Mouse (Mus musculus) small intestine, adult 2 months (tissue): ENCODE results near the gene Pepd.

ENCODE experiments used
- CTCF ChIP-seq: fragments of 200-500 bp; IDR thresholded peaks from 2 replicates; pipeline ENCODE4 v1.5.1; 2012; ENCODE audit warnings: low read depth, mild to moderate bottlenecking, control low read depth, inconsistent platforms, low read length, moderate library complexity, mixed read lengths; ENCODE audit not compliant: insufficient replicate concordance, insufficient read length; ENCODE audit errors: extremely low read depth
- POLR2A ChIP-seq: fragments of 200-500 bp; IDR thresholded peaks from 2 replicates; pipeline ENCODE4 v1.6.1; 2012; ENCODE audit warnings: low read depth, mild to moderate bottlenecking, control low read depth, inconsistent platforms, low read length, moderate library complexity

- no peak for TF ChIP-seq POLR2A
- no peak for TF ChIP-seq CTCF
These were observed 144.8 kb downstream of the Pepd start for GRCm38 (mm10) chr7:35056999-35057398.
